Mouse (Mus musculus) layer of hippocampus, postnatal 10 days (tissue): Measurements from ENCODE around the gene Gbp5. TPM values are rescaled to one million over a fixed set of nuclear protein-coding genes. Genes with fewer than 3 reads are reported as not detected.
A peak's percentile ranks its signal among the peaks of the same experiment; 100 is the strongest.

ENCODE experiments used
- DNase-seq, 2 experiments: peaks; one replicate each; pipeline ENCODE4 v3.0.0; 2021; ENCODE audit warnings: low spot score in 2 of 2
- long read RNA-seq: library from polyadenylated mRNA; stranded (forward); transcript quantifications from one replicate; pipeline ENCODE4 v2.0.0, GENCODE M21; 2023
- total RNA-seq, 2 experiments: library from RNA; stranded (reverse); gene quantifications; 2 replicates each; pipeline ENCODE4 v1.2.3; 2021

Gene Gbp5
- 1 to 10 TPM; 1.7 to 1.9 TPM for total RNA-seq
- long read RNA-seq: 0 reads

DNA sequence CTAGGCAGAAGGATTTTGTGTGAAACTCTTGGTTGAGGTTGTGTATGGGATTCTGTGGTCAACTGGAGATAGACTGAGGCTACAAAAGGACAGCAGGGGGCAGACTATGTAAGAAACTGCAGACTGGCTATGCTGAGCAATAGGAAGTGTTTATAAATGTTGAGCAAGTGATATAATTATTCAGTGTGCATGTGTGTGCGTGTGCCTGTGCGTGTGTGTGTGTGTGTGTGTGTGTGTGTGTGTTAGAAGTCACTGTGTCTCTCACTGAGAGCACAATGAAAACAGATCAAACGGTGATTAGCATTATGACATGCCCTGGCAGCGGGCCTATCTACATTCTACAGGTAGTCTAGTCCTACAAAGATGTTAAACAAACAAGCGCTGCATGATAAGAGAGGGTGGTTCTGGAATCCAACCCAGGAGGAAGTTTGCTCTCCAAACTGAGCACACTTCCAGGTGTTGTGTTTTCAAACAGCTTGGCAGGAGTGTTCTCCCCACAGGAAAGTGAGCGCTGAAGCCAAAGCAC, at the start of gene Gbp5:
Gene Gbp5 (plus strand): TSS at position 443 of the 526 bp plus-strand sequence.
- peak; percentile 37 to 57 for DNase-seq

DNA sequence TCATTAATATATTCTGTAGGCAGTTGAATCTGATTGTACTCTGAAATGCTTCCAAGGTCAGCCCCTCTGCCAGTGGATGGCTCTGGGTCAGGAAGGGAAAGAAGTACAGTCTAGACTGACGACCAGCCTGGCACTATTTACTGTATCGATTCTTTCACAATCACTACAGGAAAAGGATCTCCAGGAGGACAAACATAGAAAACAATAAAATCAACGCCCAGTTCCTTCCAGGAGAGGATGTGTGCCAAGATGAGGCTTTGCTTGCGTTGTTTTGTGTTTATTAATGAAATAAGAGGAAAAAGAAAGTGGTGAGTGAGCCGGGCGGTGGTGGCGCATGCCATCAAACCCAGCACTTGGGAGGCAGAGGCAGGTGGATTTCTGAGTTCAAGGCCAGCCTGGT, 39.6 kb upstream of the Gbp5 start:
- DNase-seq: no peak

DNA sequence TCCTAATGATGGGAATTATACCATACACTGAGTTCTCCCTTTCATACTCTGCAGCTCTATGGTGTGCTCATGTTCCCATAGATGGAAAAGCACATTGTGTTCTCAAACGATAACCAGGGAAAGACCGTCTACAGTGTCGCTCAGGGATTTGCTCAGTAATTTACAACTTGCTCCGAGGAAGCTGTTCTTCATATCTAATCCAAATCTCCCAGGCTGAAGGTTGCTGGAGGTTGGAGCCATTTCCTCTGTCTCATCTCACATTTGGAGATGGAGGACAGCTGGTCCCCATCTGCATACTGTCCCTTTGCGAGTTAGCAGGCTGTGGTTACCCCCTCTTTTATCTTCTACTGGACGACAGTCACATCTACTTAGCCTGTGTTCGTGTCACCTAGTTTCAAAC, 34.5 kb upstream of the Gbp5 start:
- DNase-seq: no peak

DNA sequence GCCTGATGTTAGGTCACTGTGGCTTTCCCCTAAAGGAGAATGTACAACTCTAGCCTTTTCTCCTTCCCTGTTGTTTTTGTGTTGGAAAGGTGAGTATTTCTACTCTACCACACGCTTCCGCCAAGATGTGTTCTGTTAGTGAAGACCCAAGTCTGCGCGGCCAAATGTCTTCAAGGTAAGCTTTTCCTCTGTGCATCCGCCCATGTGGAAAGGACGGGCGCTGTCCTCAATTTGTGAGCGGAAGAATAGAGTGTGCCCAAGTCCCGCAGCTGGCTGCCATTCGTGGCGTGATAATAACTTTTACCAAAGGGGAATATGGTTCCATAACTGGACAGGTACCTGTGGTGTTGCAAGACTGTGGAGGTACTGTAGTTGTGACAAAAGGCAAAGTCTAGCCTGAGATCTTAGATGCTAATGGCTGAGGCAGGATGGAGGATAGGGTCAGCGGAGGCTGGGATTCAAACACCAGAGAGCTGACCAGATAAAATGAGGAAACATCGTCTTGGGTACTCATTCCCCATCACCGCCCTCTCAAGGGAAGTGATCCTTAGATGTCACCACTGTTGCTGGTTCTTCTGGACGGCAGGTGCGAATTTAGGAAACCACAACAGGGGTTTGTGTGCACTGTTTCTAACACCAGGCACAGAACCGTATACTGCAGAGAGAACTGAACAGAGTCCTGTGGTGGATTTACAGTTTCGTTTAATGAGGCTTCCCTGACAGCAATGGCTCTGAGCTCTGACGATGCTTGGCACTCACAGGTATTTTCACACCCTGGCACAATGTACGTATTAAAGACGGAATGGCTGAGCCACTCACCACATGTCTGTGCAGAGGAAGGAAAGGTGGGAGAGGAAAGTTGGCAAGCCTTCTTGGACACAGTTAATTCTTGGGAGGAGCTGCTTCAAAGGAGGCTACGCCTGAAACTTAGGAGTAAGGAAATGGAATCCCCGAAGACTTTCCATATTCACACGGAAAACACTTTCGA, 30.7 kb upstream of the Gbp5 start:
- no peak for DNase-seq

DNA sequence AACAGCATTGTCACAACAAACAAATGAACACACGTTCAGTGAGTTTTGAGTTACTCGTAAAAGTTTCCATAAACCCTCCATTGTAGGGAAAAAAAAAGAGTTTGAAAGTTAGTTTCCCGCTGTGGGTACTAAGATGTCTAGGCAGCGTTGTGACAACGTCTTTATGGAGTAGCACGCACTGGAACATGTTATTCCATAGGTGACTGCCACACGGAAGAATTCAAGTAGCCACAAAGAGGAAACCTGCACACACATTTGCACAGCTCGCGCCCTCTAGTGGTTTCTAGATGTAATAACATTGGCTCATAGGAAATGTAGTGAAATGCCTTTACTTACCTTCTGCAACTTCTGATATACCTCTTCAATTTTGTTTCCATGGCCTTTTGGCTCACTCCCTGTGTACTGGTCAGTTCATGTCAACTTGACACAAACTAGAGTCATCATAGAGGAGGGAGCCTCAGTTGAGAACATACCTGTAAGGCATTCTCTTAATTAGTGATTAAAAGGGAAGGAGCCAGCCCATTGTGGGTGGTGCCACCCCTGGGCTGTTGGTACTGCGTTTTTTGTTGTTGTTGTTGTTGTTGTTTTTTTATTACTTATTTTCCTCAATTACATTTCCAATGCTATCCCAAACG, 19.3 kb upstream of the Gbp5 start:
- peak in 1 of 2 experiments; percentile 17 for DNase-seq

DNA sequence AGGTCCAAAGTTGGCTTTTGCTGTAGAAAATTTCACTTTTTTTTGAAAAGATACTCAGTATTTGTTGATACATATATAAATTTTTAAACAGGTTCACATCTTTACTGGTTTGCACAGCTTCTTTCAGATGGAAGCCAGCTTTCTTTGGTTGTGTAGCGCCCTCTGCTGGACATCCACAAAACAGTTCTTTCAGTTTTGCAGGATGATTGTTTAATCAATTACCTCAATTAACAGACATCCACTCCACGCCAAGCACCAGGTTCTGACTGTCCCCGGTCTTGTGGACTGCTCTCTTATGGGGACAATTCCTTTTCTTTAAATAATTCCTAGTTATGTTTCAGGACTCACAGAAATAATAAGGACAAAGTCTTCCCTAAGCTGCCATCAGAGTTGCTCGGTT, 17.9 kb upstream of the Gbp5 start:
- peak; percentile 81 to 83 for DNase-seq

DNA sequence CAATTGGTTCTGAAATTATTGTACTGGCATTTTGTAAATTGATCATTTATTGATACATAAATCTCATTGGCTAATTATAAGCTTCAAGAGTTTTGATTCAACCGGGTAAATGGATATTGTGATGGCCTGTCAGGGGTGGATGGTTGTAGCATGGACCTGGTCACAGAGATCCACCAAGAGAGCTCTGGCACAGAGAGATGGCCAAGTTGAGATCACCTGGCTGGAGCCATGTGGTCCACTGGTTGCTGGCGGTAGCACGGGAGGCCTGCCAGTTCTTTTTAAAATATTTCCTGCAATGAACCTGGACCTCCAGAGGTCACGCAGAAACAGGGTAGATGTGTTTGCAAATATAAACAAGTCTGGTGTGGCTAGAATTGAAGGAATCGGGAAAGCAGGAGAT, 15.9 kb upstream of the Gbp5 start:
- no peak for DNase-seq

DNA sequence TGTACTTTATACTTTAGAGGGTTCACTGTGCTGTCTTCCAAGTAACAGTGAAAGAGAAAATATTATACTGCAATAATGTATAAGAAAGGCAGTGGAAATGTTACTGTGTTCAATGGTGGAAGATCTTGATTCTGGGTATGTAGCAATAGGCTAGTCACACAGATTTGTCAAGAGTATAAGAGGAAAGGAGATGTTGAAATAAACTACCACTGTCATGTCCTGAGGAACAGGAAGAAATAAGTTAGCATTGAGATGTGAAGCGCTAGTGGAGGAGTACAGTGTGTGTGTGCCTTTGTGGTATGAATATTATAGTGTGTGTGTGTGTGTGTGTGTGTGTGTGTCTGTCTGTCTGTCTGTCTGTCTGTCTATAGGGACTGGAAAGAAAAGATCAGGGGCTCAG, 15.4 kb upstream of the Gbp5 start:
- DNase-seq: no peak

DNA sequence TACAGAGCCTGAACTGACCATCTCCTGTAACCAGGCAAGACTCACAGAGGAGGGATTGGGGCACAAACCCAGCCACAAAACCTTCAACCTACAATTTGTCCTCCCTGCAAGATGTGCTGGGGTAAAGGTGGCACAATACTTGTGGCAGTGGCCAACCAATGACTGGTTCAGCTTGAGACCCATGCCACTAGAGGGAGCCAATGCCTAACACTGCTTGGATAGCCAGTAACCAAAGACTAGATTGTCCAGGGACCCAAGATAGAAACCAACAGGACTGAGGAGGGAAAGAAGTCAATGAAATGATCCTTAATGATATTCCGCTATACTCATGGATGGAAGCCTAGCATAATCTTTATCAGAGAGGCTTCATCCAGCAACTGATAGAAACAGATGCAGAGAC, 3.3 kb upstream of the Gbp5 start:
- peak; percentile 54 to 73 for DNase-seq

DNA sequence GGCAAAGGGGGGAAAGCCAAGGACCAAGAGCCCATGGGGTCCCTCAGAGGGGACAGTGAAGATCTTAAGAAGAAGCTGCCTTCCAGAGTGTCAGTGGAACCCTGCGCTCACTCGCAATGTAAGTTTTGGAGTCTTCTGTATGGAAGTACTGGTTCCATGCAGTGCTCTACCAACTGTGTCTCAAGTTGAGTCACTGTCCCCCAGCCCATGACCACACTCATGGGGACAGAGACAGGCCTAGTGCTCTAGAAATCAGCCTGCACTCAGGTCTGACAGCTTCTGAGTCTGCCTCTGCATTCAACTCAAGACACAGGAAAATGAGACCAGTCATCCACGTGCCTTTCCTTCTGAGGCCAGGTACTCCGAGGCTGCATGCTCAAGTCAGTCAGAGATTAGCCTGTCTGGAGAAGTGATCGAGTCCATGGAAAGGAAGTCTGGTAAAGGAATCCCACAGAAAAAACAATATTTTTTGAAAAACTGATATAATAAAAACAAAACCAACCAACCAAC, 1.4 kb downstream of the Gbp5 start:
- DNase-seq: no peak

DNA sequence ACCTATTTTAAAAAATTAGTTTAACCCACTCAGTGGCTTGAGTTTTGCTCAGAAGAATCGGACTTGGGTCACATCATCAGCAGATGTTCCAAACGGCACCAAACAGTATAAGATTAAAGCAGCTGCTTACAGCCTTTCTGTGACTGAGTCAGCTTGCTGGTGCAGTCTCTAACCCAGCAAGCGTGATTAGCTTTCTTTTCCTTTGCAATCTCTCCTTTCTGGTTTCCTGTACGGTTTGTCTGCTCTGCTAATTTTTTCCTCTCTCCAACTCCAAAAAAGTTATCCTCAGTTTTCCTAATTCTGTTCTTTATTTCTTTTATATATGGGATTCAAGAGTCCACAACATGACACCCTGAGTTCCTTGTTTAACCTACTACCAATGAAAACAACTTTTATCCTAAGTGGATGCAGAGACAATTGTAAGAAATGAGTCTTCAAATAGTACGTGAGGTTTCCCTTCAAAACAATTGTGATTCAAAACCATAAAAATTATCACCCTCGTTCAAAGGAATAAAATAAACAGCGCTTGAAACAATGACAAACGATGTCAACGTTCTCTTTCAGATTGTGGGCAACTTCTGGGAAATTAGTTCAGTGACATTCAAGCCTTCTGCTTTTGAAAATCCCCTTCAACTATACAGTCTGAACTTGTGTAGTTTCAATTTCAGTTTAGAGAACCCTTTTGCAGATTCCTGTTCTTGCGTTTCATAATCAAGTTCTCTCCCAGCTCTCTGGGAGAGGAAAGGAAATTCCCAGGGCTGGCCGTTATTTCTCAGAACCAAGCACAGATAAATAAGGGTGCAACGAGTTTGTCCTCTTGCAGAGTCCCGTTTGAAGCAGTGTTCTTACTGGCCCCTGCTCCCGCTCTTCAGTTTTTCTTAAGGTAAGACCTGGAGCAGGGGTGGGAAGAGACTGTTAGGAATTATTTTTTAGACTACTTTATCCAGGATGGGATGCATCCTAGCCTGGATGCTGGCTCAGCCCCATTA, 2.6 kb downstream of the Gbp5 start:
- DNase-seq: no peak

DNA sequence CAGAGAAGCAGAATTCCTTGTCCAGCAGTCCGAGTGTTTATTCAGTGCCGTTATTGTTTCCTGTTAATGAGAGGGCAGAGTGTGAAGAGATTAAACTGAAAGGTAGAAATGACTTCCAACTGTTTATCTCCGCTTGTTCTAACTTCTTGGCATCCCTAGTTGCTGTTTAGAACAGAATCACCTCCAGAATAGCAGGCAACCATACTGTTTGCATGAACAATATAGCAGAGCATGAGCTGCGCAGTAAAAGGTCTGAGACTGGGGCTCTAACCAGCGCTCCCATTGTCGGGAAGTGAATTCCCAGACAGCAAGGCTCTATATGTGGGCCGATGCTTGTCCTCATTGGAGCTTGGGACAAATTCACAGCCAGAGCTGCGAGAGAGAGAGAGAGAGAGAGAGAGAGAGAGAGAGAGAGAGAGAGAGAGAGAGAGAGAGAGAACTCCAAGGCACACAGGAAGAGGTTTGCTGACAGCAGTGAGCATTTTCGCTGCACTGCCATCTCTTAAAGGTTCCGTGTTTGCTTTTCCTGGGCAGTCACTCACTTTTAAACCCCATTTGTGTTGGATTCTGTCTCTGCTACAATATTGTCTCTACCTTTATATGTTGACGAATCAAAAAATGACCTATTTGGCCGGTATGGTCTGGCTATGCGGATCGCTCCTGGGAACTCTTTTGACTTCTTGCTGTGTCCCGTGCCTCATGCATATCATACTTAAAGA, 3.5 kb downstream of the Gbp5 start:
- no peak for DNase-seq

DNA sequence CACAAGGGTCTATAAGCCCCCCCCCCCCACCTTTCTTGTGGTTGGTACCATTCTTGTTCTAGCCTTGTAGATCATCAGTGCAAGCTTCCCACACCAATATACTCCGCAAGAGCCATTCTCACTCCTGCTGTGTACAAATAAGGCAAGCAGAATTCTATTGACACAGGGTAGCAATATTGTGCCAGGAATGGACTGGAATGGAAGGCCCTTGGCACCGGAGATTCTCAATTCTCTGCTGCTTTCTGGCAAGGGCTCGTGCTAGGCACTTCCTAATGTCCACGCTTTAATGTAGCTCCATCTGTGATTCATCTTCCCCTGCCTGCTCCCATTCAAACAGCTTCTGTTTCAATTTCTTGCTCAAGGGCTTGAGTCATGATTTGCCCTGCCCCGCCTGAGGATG, 5.2 kb downstream of the Gbp5 start:
- no peak for DNase-seq

DNA sequence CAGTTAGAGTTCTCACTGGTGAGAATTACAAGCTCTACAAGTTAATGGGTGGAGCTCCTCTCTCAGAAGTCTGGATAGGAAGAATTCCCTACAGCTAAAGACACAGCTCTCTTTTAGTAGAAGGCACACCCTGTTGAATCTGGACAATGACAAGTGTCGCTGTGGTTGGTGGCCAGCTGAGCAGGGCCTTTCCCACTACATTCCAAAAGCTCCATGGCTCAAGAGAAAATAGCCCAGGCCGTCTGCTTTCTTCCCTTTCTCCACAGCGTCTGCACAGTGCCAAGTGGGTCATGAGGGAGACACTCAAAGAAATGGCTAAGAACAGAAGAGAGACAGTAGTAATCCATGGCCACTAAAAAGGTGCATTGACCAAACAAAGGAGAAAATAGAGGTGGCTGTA, 34.3 kb downstream of the Gbp5 start:
- DNase-seq: no peak

DNA sequence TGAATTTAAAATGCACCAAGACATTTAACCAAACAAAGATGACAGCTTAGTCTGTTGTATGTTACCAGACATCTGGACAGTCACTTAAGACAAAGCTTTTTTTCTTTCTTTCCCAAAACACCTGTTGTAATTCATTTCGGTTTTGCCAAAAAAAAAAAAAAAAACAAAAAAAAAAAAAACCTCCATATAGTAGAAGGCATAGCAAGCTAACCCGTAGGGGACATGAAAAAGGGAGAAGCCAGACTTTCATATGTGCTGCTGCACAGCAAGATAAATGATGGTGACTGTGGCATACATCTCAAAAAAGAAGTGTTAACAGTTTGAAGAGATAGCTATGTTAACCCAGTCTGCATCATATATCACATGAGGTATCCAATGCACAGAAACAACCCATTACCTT, 35.8 kb downstream of the Gbp5 start:
- DNase-seq: no peak

DNA sequence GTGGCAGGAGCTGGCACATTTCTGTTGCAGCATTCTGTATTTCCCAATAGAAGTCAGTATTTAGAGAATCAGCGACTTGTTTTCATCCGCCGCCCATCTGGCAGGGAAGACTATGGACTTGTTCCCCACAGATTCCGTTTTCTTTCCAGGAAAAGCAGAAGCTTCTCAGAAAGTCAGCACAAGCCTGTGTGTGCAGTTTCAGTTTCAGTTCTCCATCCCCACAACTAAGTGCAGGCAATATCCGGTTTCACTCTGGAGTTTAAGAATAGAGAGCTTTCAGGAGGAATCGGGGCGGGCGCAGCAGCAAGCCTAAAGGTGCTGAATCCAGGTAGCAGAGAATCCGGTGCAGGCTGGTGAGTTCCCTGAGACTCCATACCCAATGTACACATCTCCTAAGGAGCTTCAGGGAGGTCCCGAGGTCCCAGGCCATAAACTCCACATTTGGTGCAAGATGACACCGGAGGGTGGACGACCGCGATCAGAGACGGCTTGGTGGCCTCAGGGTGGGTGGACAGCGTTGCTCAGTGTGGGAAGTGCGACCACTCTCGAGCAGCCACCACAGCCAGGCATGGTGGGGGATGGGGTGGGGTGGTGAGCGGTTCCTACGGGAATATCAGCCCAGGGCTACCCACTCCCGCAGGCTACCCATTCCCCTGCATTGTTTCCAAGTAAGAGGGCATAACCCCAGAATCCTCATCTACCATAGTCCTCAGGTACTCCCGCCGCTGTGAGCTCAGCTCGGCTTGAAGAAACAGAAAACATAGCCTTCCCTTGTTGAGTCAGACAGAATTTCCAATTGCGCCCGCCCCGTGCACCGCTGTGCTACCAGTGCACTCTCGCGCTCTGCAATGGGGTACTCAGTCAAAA, 36.5 kb downstream of the Gbp5 start, which contains the start of gene Gbp7:
Gene Gbp7 (plus strand): TSS at position 256 of the 867 bp plus-strand sequence.
- DNase-seq: peak; percentile 24 to 45

DNA sequence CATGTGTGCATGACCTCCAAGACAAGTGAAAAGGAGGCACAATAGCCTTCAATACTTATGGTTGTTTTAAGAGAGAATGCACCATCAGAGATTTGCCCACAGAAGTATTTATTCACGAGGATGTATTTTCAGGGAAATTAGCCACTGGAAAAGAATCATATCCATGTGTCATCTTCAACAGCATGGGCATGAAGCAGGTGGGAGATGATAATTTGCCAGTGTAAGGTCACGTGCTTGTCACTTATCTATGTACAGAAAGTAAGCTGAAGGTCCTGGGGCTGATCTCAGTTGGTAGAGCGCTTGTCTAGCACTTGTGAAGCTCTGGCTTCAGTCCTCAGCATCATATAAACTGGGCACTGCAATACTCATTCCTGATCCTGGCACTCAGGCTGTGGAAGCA, 37.8 kb downstream of the Gbp5 start:
- DNase-seq: no peak

DNA sequence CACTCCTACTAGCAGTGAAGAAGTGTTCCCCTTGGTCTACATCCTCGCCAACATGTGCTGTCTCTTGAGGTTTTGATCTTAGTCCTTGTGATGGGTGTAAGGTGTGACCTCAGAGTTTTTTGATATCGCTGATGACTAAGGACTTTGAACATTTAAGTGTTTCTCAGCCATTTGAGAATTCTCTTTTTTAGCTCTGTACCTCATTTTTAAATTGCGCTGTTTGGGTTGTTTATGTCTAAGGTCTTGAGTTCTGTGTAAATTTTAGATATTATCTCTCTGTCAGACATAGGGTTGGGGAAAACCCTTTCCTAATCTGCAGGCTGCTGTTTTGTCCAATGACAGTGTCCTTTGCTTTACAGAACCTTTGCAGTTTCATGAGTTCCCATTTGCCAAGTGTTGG, 39.4 kb downstream of the Gbp5 start:
- DNase-seq: no peak

DNA sequence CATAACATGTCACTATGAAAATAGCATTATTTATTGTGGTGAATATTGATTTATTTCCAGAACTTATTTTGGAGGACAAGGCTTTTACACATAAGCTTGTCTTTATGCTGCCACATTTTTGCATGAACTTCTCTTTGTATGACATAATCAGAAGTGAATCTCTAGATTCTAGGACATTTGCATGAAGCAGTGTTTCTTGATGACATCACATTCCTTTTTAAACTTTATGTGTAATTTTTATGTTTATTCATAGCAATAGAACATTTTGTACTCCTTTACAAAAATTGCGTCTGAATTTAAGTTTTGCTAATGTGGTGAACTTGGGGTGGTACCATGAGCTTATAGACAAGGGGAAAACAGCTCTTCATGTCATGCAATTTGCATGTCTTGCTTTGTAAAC, 41.9 kb downstream of the Gbp5 start:
- no peak for DNase-seq
